Mouse (Mus musculus): ENCODE results near the gene Gm17657. TPM values are rescaled to one million over a fixed set of nuclear protein-coding genes. Genes with fewer than 3 reads are reported as not detected.

Gm17657 gene
- polyA plus RNA-seq, 1 experiment, result not detected

DNA sequence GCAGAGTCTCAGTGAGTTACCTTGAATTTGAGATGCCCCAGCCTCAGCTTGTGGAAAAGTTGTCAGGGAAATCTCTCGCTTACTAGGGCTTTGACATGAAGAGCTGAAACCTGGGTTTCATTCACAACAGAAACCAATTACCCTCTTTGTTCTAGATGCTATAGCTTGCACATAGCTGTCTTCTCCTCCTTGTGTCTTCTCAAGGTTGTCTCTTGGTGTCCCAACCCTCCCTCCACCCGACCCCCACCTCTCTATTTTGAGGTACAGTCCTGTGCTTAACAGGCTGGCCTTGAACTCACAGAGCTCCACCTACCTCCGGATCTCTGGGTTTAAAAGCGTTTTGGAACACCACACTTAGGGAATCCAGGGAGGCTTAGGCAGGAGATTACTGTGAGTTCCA is 73.0 kb downstream of the Gm17657 start:
- no peaks in the 10 kb centered on the region for H3K36me3 ChIP-seq (ENCODE audit: control insufficient read depth, insufficient read depth, low read length)
- no peaks in the 10 kb centered on the region for H3K4me1 ChIP-seq (ENCODE audit: control insufficient read depth, insufficient read depth, low read length)
- no peak overlapping the region for H3K27ac ChIP-seq (ENCODE audit: insufficient read depth, low read depth, low read length)
- DNase-seq, result no peak
- no peak overlapping the region for H3K4me3 ChIP-seq (ENCODE audit: insufficient read depth, low read depth, low read length)
- 81% methylated on average over 4 of the region's 4 CpGs for WGBS
- H3K27me3 ChIP-seq (replicated peaks; ENCODE audit: control insufficient read depth, insufficient read depth, low read length), result no peaks in the 10 kb centered on the region
- no peak for TF ChIP-seq POLR2A (IDR thresholded peaks at IDR 0.05; ENCODE audit: low read depth, low read length)
- TF ChIP-seq CTCF (conservative IDR thresholded peaks at IDR 0.05; ENCODE audit: insufficient read depth, insufficient read length, low read depth, low read length), result no peak

- no peak for TF ChIP-seq CTCF (conservative IDR thresholded peaks at IDR 0.05; ENCODE audit: insufficient read depth, insufficient read length, low read depth, low read length)
- no peak for TF ChIP-seq POLR2A (IDR thresholded peaks at IDR 0.05; ENCODE audit: low read depth, low read length)
- no peaks in the 10 kb centered on the region for H3K36me3 ChIP-seq (ENCODE audit: control insufficient read depth, insufficient read depth, low read length)
- no peaks in the 10 kb centered on the region for H3K27me3 ChIP-seq (replicated peaks; ENCODE audit: control insufficient read depth, insufficient read depth, low read length)
- 93% methylated on average over 3 of the region's 3 CpGs for WGBS
- no peak overlapping the region for H3K27ac ChIP-seq (ENCODE audit: insufficient read depth, low read depth, low read length)
- no peaks in the 10 kb centered on the region for H3K4me1 ChIP-seq (ENCODE audit: control insufficient read depth, insufficient read depth, low read length)
- no peak overlapping the region for H3K4me3 ChIP-seq (ENCODE audit: insufficient read depth, low read depth, low read length)
- no peak for DNase-seq
Observed at GRCm38 (mm10) chr17:29475142-29475541, 74.3 kb downstream of the Gm17657 start.

DNA sequence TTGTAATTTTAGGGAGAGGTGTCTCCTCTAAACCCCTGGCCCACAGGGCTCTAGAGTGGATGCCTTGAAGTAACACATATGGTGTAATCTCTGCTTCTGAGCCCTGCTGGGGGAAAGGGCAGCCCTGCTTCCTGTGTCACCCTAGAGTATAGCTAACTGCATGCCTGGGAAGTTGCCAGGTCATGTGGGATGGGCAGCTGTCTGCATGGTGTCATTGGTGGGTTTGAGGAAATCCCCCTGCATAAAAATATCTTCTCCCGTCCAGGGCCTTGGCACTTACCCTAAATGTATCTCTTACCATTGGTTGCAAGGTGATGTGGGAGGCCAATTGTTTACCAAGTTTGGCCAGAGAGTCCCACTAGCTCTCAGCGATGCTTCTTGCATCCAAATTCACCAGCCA is 75.4 kb downstream of the Gm17657 start:
- H3K27ac ChIP-seq (ENCODE audit: insufficient read depth, low read depth, low read length), result no peak overlapping the region
- no peaks in the 10 kb centered on the region for H3K4me1 ChIP-seq (ENCODE audit: control insufficient read depth, insufficient read depth, low read length)
- H3K36me3 ChIP-seq (ENCODE audit: control insufficient read depth, insufficient read depth, low read length), result no peaks in the 10 kb centered on the region
- 78% methylated on average over 2 of the region's 2 CpGs for WGBS
- no peak for DNase-seq
- no peak overlapping the region for H3K4me3 ChIP-seq (ENCODE audit: insufficient read depth, low read depth, low read length)
- TF ChIP-seq POLR2A (IDR thresholded peaks at IDR 0.05; ENCODE audit: low read depth, low read length) (no peak), CTCF (conservative IDR thresholded peaks at IDR 0.05; ENCODE audit: insufficient read depth, insufficient read length, low read depth, low read length) (no peak)
- no peaks in the 10 kb centered on the region for H3K27me3 ChIP-seq (replicated peaks; ENCODE audit: control insufficient read depth, insufficient read depth, low read length)

- TF ChIP-seq CTCF (conservative IDR thresholded peaks at IDR 0.05; ENCODE audit: insufficient read depth, insufficient read length, low read depth, low read length) (no peak), POLR2A (IDR thresholded peaks at IDR 0.05; ENCODE audit: low read depth, low read length) (no peak)
- 98% methylated on average over 10 of the region's 10 CpGs for WGBS
- DNase-seq, result no peak
- Histone ChIP-seq H3K36me3 (ENCODE audit: control insufficient read depth, insufficient read depth, low read length) (no peaks in the 10 kb centered on the region), H3K4me3 (ENCODE audit: insufficient read depth, low read depth, low read length) (no peak overlapping the region), H3K27ac (ENCODE audit: insufficient read depth, low read depth, low read length) (no peak overlapping the region), H3K27me3 (replicated peaks; ENCODE audit: control insufficient read depth, insufficient read depth, low read length) (no peaks in the 10 kb centered on the region), H3K4me1 (ENCODE audit: control insufficient read depth, insufficient read depth, low read length) (no peaks in the 10 kb centered on the region)
Observed at GRCm38 (mm10) chr17:29473466-29473865, 76.0 kb downstream of the Gm17657 start.

Other genes starting within 250 kb of the Gm17657 start
- 18.4 and 22.2 TPM in 2 replicates for gene Pi16, start 232.0 kb downstream of the Gm17657 start, polyA plus RNA-seq (2012; rRNA removed)
- gene Mtch1, start 201.7 kb downstream of the Gm17657 start, polyA plus RNA-seq (2012; rRNA removed), result 375 and 393 TPM in 2 replicates
- 10.1 and 11.4 TPM in 2 replicates for gene Fgd2, start 188.7 kb downstream of the Gm17657 start, polyA plus RNA-seq (2012; rRNA removed)
- gene Pim1, start 58.9 kb downstream of the Gm17657 start, polyA plus RNA-seq (2012; rRNA removed), result 16.0 and 18.8 TPM in 2 replicates
- 30.0 and 34.5 TPM in 2 replicates for gene Tbc1d22b, start 147 bp upstream of the Gm17657 start, polyA plus RNA-seq (2012; rRNA removed)
- gene Tmem217, start 2.7 kb upstream of the Gm17657 start, polyA plus RNA-seq (2012; rRNA removed), result 1.3 and 1.7 TPM in 2 replicates
- 27.1 and 31.3 TPM in 2 replicates for gene Rnf8, start 65.2 kb upstream of the Gm17657 start, polyA plus RNA-seq (2012; rRNA removed)
- gene Gm28043, start 65.2 kb upstream of the Gm17657 start, polyA plus RNA-seq (2012; rRNA removed), result 0.63 and 0.71 TPM in 2 replicates
- 23.6 and 24.3 TPM in 2 replicates for gene Cmtr1, start 111.0 kb upstream of the Gm17657 start, polyA plus RNA-seq (2012; rRNA removed)
- 5.0 TPM in 2 replicates for gene Ccdc167, start 167.4 kb upstream of the Gm17657 start, polyA plus RNA-seq (2012; rRNA removed)

All from kidney, adult 2 months (tissue).